Mouse (Mus musculus) thymus, postnatal 36 days (tissue): ENCODE measurements around the gene Kank1.

ENCODE experiments used
- DNase-seq, 2 experiments: peaks; one replicate each; pipeline ENCODE4 v3.0.0; 2022; ENCODE audit warnings: mixed read lengths in 2 of 2

Gene Kank1

DNA sequence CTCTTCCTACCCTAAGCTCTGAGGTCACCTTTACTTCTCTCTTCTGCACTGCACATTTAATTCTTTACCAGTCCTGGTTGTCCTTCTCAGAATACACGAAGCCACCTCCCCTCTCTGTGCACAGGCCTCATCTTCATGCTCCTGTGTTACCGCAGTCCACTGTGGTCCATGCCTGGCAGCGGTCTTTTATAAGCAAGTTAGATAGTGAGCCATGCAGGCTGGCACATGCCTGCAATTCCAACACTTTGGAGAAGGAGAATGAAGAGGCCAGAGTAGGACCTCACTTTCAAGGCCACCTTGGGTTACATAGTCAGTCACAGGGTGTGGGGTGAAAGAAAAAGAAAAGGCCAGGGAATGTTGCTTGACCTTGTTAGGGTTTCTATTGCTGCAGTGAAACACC is 16.9 kb downstream of the Kank1 start:
- no peak for DNase-seq

DNA sequence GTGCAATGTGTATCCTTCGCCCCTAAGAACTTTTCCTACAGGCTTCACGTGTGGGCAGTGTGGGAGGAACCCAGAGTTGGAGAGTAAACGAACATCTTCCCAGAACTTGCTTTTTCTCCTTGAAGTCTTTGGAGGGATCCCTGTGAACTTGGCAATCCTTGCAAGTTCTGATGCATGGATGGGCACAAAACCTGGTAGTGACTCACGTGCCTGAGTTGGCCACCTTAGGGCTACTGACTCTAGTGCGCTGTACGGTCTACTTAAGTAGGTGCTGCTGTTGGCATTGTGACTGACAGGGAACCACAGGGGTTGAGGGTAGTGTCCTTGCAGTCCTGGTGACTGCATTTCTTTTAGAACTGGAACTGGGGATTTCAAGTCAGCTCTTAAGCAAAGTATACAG is 21.5 kb downstream of the Kank1 start:
- no peak for DNase-seq

DNA sequence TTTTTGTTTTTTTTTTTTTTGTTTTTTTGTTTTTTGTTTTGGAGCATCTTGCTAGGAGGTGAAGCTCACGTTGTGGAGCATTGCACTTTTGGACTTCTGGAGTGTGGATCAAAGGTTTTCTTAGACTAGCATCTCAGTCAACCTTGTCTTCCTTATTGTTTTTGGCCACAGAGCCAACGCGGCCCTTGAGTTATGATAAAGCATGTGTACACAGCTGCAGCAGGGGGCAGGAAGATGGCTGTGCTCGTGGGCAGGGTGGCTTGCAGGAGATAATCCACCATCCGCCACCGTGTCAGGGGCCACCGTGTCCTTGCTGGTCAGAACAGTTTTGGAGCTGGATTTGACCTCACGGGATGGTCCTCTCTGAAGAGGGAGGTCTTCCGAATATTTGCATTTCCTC is 29.4 kb downstream of the Kank1 start:
- no peak for DNase-seq

DNA sequence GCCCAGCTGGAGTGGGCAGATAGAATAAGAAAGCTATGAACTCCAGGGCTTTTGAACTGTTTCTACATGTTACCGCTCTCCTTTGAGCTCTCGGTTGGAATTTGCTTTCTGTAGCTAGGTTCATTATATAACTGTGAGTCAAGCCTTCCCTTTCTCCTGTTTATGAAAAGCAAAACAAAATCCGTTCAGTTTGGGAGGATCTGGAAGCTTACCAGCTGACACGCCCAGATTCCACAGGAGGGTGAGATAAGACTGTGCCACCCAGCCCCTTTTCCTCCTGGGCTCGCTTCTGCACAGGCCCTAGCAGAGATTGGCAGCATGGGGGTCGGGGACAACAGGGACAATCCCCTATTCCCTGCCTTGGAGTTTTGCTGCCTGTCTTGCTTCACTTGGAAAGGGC is 30.5 kb downstream of the Kank1 start:
- DNase-seq = no peak

DNA sequence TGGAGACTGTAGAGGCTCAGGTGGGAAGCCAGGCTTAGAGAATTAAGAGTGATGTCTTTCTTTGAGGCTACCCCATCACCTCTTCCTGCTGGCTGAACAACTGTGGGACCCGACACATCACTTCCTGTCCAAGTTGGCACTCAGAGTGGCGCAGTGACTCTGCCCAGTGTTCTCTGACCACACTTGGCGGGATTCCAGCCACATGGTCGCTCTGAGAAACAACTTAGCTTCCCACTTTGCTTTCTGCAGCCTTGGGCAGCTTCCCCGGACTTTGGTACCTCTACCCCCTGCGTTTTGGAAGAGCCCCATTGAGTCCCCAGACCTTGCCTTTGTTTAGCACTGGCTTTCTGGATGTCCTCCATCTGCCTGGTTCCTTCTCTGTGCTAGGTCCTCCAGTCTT is 31.8 kb downstream of the Kank1 start:
- no peak for DNase-seq

DNA sequence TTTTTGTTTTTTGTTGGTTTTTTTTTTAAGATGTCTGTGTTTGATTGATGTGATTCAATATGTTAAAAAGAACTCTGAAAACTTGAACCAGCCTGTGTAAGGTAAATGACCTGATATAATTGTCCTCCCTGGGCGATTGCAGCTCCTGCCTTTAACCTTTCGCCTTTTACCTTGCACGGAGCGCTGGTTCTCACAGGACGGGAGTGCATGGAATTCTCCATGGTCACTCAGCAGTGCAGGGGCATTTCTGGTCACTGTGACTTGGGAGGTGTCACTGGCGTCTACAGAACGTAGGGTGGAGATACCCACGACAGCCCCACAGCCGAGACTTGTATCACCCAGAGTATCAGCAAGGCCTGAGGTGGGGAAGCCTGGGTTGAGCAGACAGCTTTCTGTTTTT is 34.8 kb downstream of the Kank1 start:
- DNase-seq = no peak

DNA sequence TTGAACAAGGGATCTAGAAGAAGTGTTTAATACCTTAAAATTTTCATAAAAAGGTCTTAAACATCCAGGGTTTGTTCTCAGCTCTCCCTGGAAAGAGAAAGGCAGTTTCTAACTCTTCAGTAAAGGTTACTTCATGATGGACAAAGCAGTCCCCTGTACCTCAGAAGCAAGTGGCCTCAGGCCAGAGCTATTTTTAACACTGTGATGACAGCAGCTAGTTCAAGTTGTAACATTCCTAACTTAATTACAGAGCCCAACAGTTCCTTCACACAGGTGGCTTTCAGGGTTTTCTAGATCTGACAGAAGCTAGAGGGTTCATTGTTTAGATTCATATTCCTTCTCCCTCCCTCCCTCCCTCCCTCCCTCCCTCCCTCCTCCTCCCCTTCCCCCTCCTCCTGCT is 36.4 kb downstream of the Kank1 start:
- DNase-seq = no peak

DNA sequence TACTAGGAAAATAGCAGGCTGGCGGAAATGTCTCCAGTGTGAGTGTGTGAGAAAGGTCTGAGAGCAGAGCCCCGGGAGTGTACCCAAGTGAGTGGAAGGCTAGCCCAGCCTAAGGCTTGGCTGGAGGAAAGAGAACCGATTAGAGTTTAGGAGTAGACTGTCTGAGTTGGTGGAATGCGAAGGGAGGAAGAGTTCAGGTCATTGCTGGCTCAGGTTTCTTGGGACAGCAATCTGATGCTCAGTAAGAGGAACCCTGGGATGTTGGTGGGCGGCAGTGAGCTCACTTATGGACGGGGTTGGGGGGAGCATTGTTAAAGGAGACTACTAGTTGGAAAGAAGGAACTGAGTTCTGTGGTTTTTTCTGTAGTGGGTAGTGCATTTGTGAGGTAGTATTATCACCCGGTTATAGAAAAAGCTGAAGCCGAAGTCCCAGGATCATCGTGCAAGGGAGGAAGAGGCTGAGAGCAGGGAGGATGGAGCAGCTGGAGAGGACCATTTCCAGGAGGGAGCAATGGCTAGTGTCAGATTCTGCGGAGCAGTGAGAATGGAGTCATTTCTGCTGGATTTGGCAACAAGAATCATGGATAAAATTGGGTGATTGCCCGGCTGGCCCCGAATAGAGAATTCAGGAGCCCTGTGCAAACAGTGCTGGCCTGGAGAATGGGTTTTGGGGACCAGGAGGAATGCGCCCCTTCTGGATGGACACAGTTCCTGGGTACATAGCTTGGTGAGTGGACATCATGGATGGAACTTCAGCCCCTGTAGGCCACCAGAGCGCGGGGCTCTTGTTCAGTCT is 40.0 kb downstream of the Kank1 start:
- no peak for DNase-seq

DNA sequence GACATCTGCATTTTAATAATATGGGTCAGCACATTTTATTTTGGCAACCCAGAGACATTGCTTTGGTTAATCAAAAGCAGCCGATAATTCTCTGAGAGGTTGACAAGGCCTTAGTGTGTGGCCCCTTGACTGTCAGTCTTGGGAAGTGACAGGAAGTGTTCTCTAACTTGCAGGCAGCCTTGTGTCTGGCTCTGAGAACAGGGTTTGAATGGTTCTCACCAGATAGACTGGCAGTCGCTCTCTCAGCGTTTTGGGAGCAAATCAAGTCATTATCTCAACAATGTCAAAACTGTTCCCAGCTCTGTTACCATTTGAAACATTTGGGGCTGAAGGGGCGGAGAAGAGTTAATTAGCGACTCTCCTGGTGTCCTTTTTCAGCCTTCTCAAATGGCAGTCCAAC is 41.0 kb downstream of the Kank1 start:
- DNase-seq = no peak

DNA sequence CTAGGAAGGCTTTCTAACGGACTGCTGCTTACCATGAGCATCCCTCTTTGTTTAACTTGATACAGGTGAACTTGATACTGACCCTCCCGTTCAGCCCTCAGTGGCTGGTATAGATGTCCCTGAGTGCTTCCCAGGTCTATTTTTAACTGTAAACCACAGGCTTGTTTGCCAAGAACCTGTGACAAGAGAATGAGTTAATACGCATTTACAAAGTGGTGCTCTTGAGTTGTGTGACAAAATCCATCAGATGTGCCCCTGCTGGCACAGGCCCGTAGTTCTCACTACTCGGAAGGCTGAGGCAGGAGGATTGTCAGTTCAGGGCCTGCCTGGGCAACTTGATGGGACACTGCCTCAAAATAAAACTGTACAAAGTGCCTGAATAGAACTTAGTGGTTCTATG is 42.8 kb downstream of the Kank1 start:
- DNase-seq = no peak

DNA sequence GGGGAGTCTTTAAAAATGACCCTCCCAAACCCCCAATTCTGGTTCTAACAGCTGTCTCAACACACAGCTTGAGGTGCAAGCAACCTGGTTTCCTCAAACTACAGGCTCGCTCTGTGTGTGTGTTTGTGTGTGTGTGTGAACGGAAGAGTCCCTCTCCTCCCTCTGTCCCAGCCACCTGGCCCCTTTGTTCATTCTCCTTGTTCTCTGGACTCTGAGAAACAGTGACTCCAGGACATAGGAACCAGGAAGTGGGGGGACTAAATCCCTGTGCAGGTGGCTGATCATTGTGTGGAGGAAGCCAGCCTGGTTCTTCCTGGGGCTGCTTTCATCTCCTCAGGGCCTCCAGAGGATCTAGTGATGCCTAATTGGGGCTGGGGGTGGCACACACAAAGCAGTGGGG is 46.9 kb downstream of the Kank1 start:
- DNase-seq = no peak

DNA sequence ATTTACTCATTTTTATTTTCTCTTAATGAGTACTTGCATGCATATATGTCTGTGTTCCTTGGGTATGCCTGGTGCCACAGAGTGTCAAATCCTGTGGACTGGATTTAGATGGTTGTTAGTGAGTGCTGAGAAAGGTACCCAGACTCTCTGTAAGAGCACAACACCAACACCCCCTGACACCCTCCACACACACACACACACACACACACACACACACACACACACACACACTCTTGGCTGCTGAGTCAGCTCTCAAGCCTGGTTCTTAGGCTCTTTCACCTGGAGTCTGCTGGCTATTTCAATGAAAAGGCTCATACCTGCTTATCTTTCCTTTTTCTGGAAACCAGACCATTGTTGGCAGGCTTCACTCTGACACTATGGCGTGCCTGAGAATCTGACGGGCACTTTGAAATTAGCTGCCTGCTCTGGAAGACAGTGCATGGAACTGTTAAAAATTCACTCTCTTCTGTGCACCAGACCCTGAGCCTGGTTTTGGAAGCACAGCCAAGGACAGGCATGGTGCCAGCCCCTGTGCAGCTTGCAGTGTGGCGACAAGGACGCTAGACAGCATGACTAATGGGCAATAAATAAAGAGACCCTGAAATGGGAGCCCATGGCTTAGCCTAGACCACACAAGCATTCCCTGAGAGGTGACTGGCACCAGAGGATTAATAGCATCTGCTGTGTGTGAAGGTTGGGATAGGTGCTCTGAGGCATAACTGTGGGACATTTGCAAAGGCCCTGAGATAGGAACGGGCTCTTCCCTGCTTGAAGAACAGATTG is 49.2 kb downstream of the Kank1 start:
- no peak for DNase-seq

DNA sequence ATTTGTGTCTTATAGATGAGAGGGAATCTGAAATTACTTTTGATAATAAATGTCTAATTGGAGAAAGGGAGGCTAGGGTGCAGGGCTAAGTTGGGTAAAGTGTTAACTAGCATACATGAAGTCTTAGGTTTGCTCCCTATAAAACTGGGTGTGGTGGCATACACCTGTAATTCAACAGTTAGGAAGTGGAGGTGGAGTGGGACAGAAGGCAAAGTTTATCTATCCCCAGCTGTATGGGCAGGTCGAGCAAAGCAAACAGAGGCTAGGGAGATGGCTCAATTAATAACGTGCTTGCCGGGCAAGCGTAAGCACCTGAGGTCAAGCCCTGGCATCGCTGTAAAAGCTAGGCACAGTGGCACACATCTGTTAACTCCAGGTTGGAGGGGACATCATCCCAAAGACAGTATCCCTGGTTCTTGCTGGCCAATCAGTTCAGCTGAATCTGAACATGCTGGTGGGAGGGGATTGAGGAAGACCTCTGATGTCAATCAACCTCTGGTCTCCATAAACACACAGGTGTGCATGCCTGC is 54.3 kb downstream of the Kank1 start:
- DNase-seq = no peak

DNA sequence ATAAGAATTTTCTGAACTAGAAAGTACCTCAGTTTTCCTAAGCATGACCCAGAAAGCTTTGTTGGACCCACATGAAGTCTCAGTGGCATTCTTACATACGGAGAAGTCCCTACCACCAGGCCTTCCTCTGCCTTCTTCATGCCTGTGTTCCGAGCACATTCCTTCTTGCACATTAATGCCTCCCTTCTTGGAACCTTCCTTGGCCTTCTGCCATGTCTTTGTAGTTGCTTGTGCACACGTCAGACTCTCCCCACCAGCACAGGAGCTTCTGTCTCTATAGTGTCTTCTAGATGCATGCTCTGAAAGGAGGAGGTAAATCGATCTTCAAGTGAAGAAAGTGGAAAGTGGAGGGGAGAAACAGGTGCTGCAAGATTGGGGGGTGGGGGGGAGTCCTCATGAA is 58.4 kb downstream of the Kank1 start:
- no peak for DNase-seq

DNA sequence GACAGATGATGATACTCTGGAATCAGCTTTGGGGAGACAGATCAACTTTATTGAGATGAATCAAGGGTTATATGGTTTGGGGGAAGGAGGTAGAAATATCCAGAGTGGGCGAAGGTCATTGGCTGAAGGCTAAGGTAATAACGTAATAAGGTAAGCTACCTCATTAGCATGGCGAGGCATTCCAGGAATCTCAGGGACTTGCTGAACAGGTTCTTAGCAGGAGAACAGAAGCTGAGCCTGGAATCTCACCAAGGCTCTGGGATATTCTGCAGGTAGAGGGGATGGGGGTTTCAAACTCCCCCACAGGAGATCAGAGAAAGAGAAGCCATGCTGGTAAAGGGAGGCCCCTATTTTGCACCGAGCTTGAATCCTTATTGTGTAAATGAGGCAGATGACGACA is 60.5 kb downstream of the Kank1 start:
- no peak for DNase-seq

DNA sequence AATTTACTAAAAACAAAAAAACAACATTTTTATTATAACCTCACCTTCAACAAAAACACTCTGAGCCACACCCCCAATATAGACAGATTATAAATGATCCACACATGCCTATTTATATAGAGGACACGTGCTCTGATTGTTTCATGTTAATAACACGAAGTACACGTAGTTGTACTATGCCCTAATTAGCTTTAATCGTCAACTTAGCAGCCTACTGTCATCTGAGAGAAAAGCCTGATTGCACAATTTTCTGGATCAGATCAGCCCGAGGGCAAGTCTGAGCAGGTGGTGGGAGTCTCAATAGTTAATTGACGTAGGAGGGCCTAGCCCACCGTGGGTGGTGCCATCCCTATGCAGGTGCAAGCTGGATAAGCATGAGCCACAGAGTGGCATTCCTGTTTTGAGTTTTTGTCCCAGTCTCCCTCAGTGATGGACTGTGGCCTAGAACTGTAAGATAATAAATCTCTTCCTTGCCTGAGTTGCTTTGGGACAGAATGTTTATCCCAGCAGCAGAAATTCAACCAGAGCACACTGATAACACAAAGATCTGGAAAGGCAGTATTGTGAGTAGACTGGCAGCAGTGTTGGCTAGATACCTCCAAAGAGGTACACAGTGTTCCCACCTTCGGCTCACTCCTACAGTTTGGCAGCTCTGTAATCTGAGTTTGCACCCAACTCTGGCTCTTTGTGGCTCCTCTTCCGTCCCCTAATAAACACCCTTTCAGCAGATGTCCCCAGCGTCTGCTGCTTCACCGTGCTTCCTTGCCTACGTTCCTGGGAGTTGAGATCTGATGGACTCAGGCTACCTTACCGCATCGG is 63.3 kb downstream of the Kank1 start:
- DNase-seq = no peak

DNA sequence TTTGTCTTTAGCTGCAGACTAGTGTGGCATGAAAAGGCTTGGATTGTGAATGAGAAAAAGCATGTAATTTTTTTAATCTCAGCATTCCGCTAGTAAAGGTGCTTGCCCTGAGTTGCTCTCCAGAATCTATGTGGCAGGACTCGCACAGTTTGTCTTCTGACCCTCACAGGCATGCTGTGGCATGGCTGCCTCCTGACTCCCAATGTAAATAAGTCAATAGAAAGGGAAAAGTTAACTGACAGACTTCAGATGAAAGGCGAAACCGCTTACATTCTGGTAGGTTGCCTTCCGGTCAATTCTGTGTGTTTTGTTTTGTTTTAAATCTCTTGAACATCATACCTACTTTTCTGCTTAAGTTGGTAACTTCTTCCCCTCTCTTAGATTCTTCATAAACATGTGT is 64.4 kb downstream of the Kank1 start:
- DNase-seq = no peak

DNA sequence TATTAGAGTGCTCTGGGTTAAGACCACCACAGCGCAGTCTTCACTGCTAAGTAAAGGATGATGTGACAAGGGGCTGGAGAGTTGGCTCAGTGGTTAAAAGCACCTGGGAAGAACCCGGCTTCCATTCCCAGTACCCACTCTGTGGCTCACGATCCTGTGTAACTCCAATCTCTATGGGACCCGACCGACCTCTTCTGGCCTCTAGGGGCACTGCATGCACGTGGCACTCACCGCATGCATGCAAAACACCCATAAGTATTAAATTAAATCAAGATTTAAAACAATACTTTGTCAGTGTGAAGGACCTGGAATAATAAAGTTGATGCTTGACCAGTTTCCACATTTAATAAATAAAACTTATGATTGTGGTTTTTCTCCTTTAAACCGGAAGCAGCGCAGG is 69.5 kb downstream of the Kank1 start:
- DNase-seq = peak in 1 of 2 experiments; percentile 10

DNA sequence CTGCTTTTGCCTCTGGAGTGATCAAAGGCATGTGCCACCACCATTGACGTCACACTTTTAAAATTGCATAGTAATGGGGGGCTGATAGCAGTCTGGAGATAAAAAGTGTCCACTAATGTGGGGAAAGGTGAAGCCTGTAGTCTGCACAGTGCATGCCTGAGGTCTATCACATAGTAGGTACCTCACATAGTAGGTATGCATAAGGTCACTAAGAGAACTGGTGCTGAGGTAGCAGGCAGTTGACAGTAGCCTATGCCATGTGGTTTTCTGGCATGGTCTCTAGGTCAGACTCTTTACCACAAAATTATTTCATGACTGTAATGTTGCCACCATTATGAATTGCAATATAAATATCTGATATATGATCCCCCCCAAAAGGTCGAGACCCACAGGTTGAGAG is 71.4 kb downstream of the Kank1 start:
- no peak for DNase-seq

DNA sequence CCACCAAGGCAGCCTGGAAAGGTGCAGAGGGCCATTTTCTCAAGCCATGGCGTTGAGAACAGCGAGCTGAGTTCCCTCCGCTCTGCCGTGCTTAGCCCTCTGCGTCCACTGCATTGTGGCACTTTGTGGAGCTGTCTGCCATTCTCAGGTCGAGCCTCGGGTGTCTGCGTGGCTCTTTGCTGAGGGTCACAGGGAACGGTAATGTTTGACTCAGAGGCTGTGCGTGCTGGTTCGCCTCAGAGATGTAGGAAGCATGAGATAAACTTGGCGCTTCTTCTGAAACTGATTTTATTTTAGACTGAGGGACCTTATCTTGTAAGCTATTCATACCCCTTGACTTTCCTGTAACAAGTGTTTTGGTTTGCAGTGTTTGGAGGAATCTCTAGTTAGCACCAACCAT is 72.0 kb downstream of the Kank1 start:
- no peak for DNase-seq

DNA sequence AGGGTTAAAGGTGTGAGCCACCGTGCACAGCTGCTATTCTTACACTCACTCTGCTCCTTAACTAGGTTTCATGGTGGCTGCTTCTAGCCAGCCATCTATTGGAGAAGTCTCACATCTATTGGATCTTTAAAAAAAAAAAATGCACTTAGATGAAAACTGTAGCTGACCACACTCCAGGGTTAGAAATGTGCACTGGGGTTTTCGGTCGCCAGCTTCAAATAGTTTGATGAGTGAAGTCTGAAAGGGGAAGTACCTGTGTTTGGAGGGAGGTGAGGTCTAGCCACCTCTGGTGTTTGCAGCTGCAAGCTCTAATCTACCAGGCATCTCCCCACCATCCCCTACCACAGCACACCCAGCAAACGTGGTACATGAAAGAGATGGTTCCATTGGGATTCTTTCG is 74.2 kb downstream of the Kank1 start:
- DNase-seq = peak in 1 of 2 experiments; percentile 6

DNA sequence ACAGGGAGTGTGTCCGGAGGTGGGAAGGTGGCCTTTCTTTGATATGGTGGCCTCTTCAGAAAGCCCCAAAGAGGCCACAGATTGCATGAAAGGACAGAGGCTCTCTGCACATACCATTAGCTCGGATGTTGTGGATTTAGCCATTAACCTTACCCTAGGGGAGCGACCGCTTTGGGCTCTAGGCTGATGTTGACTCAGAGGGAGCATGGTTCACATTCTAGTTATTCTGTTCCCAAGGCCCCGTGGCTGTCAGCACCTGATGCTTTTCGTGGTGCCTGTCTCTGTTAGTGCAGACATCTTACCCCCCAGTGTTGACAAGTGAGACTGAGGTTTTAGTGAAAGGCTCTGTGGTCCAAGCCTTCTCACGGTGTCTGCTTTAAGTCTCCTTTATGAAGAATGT is 74.9 kb downstream of the Kank1 start:
- no peak for DNase-seq

DNA sequence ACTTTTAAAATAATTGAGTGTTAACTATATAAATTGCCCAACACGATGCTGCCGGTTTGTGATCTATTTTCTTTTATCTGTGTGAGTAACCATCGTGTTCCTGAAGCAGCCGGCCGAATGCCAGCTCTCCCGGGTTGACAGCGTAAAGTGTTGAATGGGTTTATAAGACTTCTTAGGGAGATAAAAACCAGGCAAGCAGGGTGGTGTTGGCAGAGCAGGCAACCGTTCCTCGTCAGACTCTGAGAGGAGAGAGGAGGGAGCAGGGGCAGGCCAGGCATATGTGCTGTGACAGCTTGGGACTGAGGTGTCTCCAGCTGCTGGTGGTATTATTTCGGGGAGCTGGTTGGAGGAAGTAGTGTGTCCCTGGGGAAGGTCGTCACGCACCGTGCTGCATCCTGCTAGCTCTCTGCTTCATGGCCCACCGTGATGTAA is 78.7 kb downstream of the Kank1 start:
- no peak for DNase-seq
